Mouse (Mus musculus): ENCODE data around the gene Lypd6. TPM values are rescaled to one million over a fixed set of nuclear protein-coding genes. Genes with fewer than 3 reads are reported as not detected.

The Lypd6 gene
- polyA plus RNA-seq, 1 experiment from 2014 or later: 0.28 TPM

DNA sequence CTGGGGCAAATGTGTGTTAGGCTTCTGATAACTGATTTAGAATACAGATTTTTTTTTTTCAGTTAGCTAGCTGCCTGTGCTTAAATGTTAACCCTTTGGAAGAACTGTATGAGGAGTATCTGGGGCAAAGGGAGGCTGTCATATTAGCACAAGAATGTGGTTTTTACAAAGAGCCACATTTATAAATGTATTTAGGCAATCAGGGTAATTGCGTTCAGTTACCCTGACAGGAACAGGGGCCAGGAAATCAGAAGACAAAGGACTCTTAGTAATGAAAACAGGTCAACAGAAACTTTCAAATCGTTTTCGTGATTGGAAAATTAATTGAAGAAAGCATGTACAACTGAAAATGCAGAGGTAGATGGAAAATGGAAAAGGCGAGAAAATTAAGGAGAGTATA lies 20.4 kb upstream of the Lypd6 start:
- H3K9me3 ChIP-seq (ENCODE audit: low read length): no peaks in the 10 kb centered on the region
- no peak for DNase-seq
- TF ChIP-seq EP300 (IDR thresholded peaks at IDR 0.05; ENCODE audit: low read depth): no peak
- no peak for TF ChIP-seq CTCF (IDR thresholded peaks at IDR 0.05; ENCODE audit: low read depth)
- WGBS (ENCODE audit: insufficient replicate concordance): 73% methylated on average over 4 of the region's 4 CpGs
- no peak overlapping the region for H3K4me2 ChIP-seq (ENCODE audit: low read depth, low read length)
- no peak overlapping the region for H3K9ac ChIP-seq (replicated peaks)
- no peaks in the 10 kb centered on the region for H3K36me3 ChIP-seq (replicated peaks; ENCODE audit: insufficient read depth, low read length)
- H3K4me1 ChIP-seq (ENCODE audit: insufficient read depth): no peaks in the 10 kb centered on the region
- H3K4me3 ChIP-seq (ENCODE audit: low read depth, low read length): no peak overlapping the region
- no peak for ATAC-seq
- H3K27ac ChIP-seq (ENCODE audit: low read depth): no peak overlapping the region
- no peaks in the 10 kb centered on the region for H3K27me3 ChIP-seq (ENCODE audit: insufficient read depth, low read length)

GRCm38 (mm10) chr2:50048442-50048841 lies 17.8 kb upstream of the Lypd6 start:
- no peak overlapping the region for H3K9ac ChIP-seq (replicated peaks)
- H3K4me2 ChIP-seq (ENCODE audit: low read depth, low read length): no peak overlapping the region
- H3K4me3 ChIP-seq (ENCODE audit: low read depth, low read length): no peak overlapping the region
- H3K4me1 ChIP-seq (ENCODE audit: insufficient read depth): no peaks in the 10 kb centered on the region
- TF ChIP-seq CTCF (IDR thresholded peaks at IDR 0.05; ENCODE audit: low read depth): no peak
- no peak for TF ChIP-seq EP300 (IDR thresholded peaks at IDR 0.05; ENCODE audit: low read depth)
- H3K27ac ChIP-seq (ENCODE audit: low read depth): no peak overlapping the region
- no peaks in the 10 kb centered on the region for H3K27me3 ChIP-seq (ENCODE audit: insufficient read depth, low read length)
- DNase-seq (no peak), ATAC-seq (no peak)
- H3K9me3 ChIP-seq (ENCODE audit: low read length): no peaks in the 10 kb centered on the region
- no peaks in the 10 kb centered on the region for H3K36me3 ChIP-seq (replicated peaks; ENCODE audit: insufficient read depth, low read length)

- DNase-seq (no peak), ATAC-seq (no peak)
- H3K36me3 ChIP-seq (replicated peaks; ENCODE audit: insufficient read depth, low read length): no peaks in the 10 kb centered on the region
- no peak overlapping the region for H3K27ac ChIP-seq (ENCODE audit: low read depth)
- no peak overlapping the region for H3K4me2 ChIP-seq (ENCODE audit: low read depth, low read length)
- WGBS (ENCODE audit: insufficient replicate concordance): 67% methylated on average over 1 of the region's 1 CpGs
- H3K27me3 ChIP-seq (ENCODE audit: insufficient read depth, low read length): no peaks in the 10 kb centered on the region
- no peak overlapping the region for H3K4me3 ChIP-seq (ENCODE audit: low read depth, low read length)
- H3K4me1 ChIP-seq (ENCODE audit: insufficient read depth): no peaks in the 10 kb centered on the region
- no peak overlapping the region for H3K9ac ChIP-seq (replicated peaks)
- TF ChIP-seq CTCF (IDR thresholded peaks at IDR 0.05; ENCODE audit: low read depth): no peak
- TF ChIP-seq EP300 (IDR thresholded peaks at IDR 0.05; ENCODE audit: low read depth): no peak
- no peaks in the 10 kb centered on the region for H3K9me3 ChIP-seq (ENCODE audit: low read length)
Measured at GRCm38 (mm10) chr2:50053893-50054292, 12.3 kb upstream of the Lypd6 start.

DNA sequence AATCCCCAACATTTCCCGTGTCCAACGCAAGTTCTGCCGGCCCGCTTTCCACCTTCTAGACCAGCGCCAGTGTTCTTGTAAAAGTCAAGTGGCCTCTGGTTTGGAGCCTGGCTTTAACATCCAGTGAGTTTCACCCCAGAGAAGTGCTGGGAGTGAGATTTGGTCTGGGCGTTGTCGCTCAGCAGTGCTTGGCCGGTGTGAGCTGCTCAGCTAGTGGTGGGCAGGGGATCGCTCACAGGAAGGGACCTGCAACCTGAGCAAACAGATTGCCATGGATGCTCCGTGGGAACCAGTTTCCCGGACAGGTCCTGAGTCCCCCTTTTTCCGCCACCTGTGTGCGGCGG lies 355 bp upstream of the Lypd6 start:
- DNase-seq (no peak), ATAC-seq (peak; percentile 33; the same call in 1 of the 2 replicates)
- Histone ChIP-seq H3K4me1 (ENCODE audit: insufficient read depth) (no peaks in the 10 kb centered on the region; the same call in 1 of the 2 replicates), H3K27me3 (ENCODE audit: insufficient read depth, low read length) (peaks cover 27% of the 10 kb centered on the region), H3K9ac (replicated peaks) (no peak overlapping the region), H3K4me2 (ENCODE audit: low read depth, low read length) (peak overlapping the region; percentile 83), H3K36me3 (replicated peaks; ENCODE audit: insufficient read depth, low read length) (no peaks in the 10 kb centered on the region), H3K4me3 (ENCODE audit: low read depth, low read length) (peak overlapping the region; percentile 53), H3K9me3 (ENCODE audit: low read length) (no peaks in the 10 kb centered on the region), H3K27ac (ENCODE audit: low read depth) (no peak overlapping the region)
- WGBS (ENCODE audit: insufficient replicate concordance): 6% methylated on average over 14 of the region's 14 CpGs
- TF ChIP-seq CTCF (IDR thresholded peaks at IDR 0.05; ENCODE audit: low read depth) (no peak), EP300 (IDR thresholded peaks at IDR 0.05; ENCODE audit: low read depth) (no peak)

DNA sequence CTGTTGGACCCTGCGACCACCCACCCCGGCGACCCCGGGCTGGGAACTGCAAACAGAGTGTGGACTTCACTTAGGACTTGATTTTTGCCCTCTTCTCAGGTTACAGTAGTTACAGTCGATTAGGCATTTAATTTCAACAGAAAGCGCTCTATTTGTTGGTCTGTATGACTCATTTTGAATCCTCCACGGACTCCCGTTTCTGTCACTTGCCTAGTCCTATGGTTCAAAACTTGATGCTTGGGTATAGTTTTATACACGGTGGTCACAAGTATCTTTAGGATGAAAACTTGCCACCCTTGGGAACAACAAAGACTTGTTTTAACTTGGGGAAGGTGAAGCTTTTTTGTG lies 713 bp downstream of the Lypd6 start:
- Histone ChIP-seq H3K27ac (ENCODE audit: low read depth) (no peak overlapping the region), H3K9ac (replicated peaks) (no peak overlapping the region), H3K9me3 (ENCODE audit: low read length) (no peaks in the 10 kb centered on the region), H3K4me2 (ENCODE audit: low read depth, low read length) (peak overlapping the region; percentile 83), H3K4me3 (ENCODE audit: low read depth, low read length) (peak overlapping the region; percentile 53), H3K36me3 (replicated peaks; ENCODE audit: insufficient read depth, low read length) (no peaks in the 10 kb centered on the region), H3K4me1 (ENCODE audit: insufficient read depth) (no peaks in the 10 kb centered on the region; the same call in 1 of the 2 replicates), H3K27me3 (ENCODE audit: insufficient read depth, low read length) (peaks cover 27% of the 10 kb centered on the region)
- WGBS (ENCODE audit: insufficient replicate concordance): 2% methylated on average over 9 of the region's 9 CpGs
- no peak for TF ChIP-seq CTCF (IDR thresholded peaks at IDR 0.05; ENCODE audit: low read depth)
- TF ChIP-seq EP300 (IDR thresholded peaks at IDR 0.05; ENCODE audit: low read depth): no peak
- no peak for ATAC-seq
- DNase-seq: no peak

DNA sequence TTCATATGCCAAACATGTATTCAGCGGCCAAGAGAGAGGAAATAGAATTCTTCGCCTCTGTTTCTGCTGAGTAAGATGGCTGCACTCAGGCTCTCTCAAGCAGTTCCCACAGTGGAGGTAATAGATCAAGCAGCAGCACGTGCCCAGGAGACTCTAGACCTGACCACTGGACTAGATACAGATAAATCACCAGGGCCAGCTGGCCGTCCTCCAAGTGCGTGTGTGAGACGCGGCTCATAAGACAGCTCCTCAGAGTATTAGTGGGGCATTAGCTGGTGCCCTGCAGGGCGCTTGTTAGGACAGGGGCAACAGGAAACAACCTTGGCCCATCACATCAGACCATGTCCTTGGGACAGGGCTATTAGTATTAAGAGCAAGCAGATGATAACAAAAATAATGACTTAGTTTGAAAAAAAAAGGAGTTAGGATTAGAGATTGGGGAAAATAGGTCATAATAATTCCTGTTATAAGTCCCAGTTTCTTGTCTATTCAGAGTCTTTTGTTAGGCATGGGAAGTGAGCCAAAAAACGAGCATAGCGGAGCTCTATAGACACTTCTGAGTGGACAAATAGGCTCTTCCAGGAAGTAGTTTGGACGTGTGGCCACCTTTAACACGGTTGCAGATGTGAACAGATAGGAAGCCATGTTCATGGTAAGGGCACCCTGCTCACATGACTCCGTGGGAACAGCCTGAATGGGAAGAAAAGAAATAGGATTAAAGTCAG lies 3.5 kb downstream of the Lypd6 start:
- no peak overlapping the region for H3K4me2 ChIP-seq (ENCODE audit: low read depth, low read length)
- no peaks in the 10 kb centered on the region; the same call in 1 of the 2 replicates for H3K4me1 ChIP-seq (ENCODE audit: insufficient read depth)
- no peak for TF ChIP-seq CTCF (IDR thresholded peaks at IDR 0.05; ENCODE audit: low read depth)
- TF ChIP-seq EP300 (IDR thresholded peaks at IDR 0.05; ENCODE audit: low read depth): no peak
- no peak overlapping the region for H3K27ac ChIP-seq (ENCODE audit: low read depth)
- peaks cover 27% of the 10 kb centered on the region for H3K27me3 ChIP-seq (ENCODE audit: insufficient read depth, low read length)
- H3K36me3 ChIP-seq (replicated peaks; ENCODE audit: insufficient read depth, low read length): no peaks in the 10 kb centered on the region
- DNase-seq (no peak), ATAC-seq (no peak)
- no peak overlapping the region for H3K4me3 ChIP-seq (ENCODE audit: low read depth, low read length)
- H3K9ac ChIP-seq (replicated peaks): no peak overlapping the region
- H3K9me3 ChIP-seq (ENCODE audit: low read length): no peaks in the 10 kb centered on the region
- 66% methylated on average over 13 of the region's 13 CpGs for WGBS (ENCODE audit: insufficient replicate concordance)

Measured in liver, postnatal 0 days (tissue).